Mouse (Mus musculus) ZHBTc4 (cell line): Measurements from ENCODE around the gene Gm732.

Source experiments
- DNase-seq: peaks from one replicate; pipeline ENCODE4 v3.0.0-alpha.2; 2011; ENCODE audit warnings: low read depth, low spot score

The Gm732 gene

GRCm38 (mm10) chrX:107948365-107948764 lies at the start of gene Gm732:
Gm732 (minus strand) TSS chrX:107948465.
- no peak for DNase-seq
